Mouse (Mus musculus): Measurements from ENCODE around the gene Melk.

Gene Melk

DNA sequence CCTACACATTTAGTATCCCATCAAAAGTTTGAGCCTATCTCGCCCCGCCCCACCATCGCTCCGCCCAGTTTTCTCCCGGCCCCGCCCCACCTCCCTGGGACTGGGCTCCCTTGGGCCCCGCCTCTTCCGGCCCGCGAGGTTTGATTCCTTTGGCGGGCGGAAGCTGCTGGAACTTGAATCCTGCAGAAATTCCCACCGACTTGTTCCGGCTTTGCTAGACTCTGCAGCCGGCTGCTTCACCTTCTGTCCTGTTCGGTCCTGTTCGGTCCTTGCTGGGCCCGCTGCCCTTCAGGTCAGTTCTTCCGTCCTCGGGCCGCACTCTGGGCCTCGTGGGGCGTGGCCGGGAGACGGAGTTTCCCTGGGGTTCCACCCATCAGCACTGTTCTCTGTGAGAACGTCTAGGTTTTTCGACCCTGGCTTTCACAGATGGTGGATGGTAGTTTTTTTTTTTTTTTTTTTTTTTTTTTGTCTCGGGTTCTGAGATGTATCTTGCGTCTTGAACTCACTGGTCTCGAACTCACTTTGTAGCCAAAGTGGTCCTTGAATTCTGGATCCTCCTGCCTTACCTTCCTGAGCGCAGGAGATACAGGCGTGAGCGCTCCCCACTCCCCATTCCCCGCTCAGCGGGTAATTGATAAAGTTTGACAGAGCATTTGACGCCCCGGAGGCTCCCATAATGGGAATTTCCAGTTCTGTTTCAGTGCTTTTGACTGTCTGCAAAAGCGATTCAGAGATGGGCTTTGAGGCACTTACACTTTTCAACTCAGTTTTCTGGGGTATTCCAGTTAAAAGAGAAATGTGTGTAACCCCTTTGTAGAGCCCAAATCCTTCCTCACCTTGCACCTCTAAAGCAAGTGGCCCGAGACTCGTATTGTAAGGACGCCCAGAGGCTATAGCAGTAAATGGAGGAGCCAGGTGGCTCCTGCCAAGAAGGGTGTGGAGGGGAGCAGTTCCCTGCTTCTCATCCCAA is at the start of gene Melk:
Melk (plus strand) TSS at position 96 of the 970 bp plus-strand sequence.
- no peak for DNase-seq (ENCODE audit: low read depth, low spot score)

DNA sequence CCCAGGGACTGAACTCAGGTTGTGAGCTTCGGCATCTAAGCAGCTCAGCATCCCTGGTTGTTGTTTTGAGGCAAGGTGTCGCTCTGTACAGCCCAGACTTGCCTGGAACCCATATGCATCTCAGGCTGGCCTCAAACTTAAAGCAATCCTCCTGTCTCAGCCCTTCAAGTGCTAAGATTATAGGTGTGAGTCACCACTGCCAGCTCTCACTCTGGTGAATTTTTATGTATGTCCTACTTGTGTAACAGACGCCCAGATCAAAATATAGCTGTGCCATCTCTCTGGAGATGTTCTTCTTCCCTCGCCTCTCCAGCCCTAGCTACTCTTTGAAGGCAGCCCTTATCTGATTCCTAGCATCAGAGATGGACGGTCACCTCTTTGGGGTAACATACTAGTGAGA is 49.2 kb upstream of the Melk start:
- DNase-seq (ENCODE audit: low read depth, low spot score), result peak; percentile 50

DNA sequence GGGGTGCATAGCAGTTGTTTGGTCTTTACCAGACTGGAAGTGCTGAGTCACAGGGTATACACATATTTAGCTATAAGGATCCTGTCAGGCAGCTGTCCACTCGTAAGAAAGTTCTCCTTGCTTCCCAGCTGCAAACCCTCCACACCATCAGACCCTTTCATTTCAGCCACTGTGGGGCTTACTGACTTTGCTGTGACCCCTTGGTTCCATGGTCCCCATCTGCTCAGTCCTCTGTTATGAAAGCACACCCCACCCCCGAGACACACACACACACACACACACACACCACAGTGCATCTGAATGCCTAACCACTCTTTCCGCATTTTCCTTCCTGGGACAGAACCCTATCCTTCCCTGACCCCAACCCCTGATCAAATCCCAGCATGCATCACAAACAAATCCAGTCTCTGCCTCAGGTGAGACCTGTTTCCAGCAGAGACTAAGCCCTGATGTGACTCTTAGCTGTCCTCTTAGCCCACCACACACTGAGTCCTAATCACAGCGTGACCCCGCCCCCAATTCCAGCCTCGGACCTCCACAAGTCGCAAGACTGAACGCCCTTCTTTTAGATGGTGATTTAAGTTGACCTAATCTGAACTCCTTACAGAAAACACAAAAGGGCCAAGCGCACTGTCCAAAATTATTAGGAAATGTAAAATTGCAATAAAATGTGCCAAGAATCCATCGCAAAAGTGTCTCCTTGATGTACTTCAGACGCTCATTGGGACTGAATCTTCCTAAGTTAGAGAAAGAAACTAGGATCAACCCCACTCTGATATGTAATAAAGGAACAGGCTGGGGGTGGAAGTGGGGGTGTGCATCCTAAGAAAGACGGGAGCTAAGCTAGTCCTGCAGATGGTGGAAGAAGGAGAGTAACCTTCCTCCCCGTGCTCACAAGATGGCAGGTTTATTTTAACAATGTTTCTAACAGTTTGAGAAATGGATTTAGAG is 48.4 kb upstream of the Melk start:
- peak; percentile 65 for DNase-seq (ENCODE audit: low read depth, low spot score)

DNA sequence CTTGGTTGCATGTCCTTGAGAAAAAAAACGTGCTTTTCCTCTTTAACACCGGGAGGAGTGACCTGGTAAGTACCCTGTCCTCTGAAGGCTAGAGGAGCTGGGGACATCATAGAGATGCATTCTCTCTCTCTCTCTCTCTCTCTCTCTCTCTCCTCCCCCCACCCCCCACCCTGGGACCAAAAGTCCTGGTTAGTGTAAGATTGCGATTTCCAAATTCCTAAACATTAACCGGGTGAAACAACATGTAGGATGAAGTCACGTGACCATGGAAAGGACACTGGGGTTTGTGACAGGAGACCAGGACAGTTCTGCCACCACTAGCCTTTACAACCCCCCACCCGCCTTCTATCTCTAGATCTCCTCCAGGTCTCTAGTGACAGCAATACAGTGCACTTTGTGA is 47.5 kb upstream of the Melk start:
- DNase-seq (ENCODE audit: low read depth, low spot score), result no peak

DNA sequence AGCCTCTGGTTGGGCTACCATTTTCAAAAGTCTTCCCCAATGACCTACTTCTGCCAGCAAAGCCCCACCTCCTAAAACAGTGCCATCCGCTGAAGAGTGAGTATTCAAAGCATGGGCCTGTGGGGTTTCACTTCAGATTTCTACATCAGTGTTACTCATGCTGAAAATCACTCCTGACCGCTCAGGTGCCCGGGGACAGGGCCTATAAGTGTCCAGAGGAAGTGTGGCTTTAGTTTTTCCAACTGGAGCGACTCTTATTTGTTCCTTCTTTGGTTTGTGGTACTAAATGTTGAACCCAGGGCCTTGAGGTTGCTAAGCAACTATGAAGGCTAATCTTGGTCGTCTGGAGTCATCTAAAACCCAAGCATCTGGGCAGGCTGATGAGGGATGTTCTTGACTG is 46.1 kb upstream of the Melk start:
- no peak for DNase-seq (ENCODE audit: low read depth, low spot score)

DNA sequence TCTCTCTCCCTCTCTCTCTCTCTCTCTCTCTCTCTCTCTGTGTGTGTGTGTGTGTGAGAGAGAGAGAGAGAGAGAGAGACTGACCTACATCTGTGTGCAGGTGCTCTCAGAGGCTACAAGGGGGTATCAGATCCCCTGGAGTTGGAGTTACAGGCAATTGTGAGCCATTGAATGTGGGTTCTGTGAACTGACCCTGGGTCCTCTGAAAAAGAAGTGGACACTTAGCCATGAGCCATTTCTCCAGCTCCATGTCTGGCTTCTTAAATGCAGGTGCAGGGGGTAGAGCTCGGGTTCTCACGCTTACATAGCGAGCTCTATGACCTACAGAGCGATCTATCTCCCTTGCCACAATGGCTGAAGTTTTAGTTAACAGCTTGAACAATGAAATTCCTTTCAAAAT is 41.5 kb upstream of the Melk start:
- no peak for DNase-seq (ENCODE audit: low read depth, low spot score)

DNA sequence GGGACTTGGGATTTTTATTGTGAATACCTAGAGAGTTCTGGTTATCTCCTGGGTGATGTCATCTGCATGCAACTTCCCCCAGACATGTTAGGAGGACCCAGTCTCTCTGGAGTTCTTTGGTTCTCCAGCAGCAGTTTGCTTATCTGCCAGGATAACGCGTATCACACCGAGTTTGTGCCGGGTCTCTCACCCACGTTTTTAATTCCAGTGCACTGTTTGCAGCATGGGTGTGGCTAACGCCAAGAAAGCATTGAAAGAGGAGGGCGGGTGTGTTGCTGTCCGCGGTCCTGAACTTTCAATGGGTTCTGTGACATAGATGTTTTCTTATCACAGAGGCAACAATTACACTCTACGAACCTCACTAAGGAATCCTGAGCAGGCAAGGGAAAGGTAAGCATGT is 40.4 kb upstream of the Melk start:
- DNase-seq (ENCODE audit: low read depth, low spot score), result no peak

DNA sequence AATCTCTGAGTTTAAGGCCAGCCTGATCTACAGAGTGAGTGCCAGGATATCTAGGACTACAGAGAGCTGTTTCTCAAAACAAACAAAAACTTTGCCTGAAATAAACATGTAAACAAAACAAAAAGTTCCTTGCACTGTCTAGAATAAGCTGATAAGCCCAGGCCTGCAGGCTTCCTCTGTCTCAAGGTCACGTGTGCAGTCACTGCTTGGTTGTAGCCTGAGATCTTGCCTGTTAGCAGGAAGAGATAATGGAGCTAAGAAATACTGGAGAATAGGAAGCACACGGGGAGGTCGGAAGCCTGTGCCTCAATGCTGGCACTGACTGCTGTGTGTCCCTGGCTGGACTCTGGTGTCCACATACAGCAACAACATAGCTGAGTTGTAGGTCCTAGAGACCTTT is 35.2 kb upstream of the Melk start:
- no peak for DNase-seq (ENCODE audit: low read depth, low spot score)

DNA sequence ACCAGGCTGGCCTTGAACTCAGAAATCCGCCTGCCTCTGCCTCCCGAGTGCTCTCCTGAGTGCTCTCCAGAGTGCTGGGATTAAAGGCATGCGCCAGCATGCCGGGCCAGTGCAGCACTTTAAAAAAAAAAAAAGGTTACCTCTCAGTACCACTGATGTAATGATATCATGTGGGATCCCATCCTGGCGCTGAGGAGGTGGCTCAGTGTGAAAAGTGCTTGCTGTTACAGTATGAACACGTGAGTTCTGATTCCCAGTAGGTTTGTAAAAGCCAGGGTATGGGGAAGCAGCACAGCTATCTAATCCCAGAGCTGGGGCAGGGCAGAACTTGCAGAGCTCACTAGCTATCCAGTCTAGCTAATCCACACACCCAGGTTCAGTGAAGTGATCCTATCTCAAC is 33.2 kb upstream of the Melk start:
- no peak for DNase-seq (ENCODE audit: low read depth, low spot score)

DNA sequence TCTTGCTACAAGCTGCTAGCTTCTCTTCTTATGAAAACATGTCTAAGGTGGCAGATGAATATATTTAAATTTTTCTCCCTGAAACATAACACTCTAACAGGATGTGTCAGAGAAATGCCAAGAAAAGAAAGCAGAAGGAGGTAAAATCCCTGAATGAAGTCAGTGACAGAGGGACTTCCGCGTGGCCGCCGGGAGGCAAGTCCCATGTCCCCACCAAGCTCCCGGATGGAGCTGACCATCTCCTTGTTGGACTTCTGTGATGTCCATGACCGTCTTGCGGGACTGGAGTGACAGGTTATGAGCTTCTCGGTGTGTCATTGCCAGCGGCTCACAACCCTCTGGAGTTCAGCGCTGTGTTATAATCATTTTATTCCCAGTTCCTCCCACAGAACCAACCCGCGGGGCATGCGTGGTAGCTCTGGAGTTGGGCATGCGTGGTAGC is 31.3 kb upstream of the Melk start:
- peak; percentile 61 for DNase-seq (ENCODE audit: low read depth, low spot score)

DNA sequence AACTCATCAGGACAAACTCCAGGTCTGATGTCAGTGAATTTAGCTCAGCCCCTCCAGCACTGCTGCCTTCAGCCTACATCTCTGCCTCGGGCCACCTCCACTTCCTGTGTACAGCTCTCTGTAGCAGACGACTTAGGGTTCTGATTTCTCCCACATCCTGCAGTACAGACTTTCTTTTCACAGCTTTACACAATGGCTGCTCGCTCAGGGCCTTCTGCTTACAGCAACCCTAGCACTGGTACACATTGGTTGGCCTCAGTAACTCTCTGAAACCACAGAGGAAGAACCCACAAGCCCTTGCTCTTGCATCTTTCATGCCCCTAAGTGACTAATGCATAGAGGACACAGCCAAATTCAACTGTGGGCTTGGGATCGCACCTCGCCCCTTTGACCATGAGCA is 29.5 kb upstream of the Melk start:
- no peak for DNase-seq (ENCODE audit: low read depth, low spot score)

DNA sequence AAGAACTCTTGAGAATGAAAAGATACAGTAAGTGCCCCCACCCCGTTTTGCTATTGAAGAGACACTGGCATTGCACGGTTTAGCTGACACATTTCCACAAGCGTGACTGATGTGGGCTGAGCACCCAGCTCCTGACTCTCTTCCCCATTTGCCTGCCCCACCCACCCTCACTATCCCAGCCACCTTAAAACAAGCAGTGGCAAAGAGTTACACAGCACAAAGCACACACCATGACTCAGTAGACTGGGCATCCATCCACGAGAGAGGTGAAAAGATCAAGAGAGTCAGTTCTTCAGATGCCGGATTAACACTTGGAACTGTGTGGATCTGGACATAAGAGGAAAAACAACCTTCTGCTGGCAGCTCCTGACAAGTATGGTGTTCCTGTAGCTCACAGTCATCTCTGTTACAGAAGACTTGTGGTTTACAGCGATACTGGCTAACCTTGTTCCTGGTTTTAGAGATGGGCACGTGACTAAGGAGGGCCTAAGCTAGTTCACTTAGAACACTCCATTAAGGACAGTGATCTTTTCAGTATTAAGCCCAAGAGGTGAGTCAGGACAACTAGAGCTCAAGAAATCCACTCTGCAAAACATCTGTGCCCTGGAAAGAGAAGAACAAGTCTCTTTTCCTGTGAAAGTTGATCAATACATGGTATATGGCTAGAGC is 18.9 kb upstream of the Melk start:
- DNase-seq (ENCODE audit: low read depth, low spot score), result no peak

DNA sequence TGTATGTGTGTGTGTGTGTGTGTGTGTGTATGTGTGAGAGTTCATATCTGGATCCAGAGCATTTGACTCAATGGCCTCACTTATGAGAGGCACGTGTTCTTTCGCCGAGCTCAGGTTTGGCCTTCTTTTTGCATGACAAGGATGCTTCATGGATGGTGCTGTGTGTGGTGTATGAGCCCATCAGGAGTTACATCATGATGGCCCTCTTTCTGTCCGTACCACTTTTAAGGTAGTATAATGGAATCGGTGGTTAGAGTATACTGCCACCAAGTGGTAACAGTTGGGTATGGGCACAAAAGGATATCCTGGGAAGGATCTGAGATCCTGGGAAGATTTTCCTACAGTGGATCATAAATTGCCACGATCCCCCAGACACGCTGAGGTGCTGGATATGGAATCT is 8.1 kb upstream of the Melk start:
- peak; percentile 39 for DNase-seq (ENCODE audit: low read depth, low spot score)

DNA sequence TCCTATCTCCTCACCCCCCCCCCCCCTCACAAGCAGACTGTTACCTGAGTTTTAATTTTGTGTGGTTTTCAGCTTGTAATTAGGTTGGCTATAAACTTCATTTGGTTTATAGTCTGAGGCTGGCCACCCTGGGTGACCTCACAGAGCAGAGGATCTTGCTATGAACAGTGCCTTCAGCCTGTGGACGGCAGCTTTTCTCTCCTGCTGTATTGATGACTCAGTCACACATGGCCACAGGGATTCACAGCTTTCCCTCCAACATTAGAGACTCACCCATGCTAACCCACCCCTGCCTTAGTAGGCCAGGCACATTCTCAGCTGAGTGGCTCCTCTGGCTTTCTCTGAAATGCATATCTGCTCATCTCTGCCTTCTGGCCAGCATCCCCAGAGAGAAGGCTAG is 4.8 kb upstream of the Melk start:
- no peak for DNase-seq (ENCODE audit: low read depth, low spot score)

DNA sequence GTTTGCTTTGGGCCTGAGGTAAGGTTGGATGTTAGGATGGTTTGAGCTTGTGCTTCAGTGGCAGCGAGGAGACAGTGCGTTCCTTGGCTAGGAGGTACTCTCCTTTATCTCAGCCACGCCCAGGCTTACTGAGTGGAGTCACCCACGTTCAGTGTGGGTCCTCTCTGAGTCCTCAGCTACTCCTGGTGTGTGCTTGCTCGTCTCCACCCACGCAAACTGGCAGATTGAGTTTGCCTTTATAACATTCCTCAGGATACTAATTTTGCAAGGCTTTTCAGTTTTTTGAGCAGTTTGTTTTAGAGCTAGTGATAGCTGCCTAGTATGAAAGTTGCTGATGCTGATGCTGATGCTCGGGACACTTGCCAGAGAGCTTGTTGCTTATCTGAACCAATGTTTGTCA is 5.9 kb downstream of the Melk start:
- peak; percentile 54 for DNase-seq (ENCODE audit: low read depth, low spot score)

DNA sequence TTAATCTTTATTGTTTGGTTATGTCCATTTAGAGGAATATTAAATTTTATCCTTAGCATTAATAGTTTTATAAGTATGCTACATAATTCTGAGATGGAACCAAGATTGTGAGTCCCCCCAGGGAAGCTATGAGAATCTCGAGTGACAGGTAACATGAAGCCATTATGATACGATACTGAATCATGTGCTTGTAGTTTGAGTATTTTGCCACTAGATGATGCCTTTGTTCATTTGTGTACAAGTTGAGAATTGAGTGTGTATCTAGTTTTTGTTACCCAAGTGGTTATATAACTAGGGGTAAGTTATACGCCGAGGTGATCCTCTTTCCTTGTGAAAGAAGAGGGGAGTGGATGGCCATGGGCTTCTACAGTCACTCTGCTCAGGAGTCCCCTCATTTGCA is 9.8 kb downstream of the Melk start:
- no peak for DNase-seq (ENCODE audit: low read depth, low spot score)

DNA sequence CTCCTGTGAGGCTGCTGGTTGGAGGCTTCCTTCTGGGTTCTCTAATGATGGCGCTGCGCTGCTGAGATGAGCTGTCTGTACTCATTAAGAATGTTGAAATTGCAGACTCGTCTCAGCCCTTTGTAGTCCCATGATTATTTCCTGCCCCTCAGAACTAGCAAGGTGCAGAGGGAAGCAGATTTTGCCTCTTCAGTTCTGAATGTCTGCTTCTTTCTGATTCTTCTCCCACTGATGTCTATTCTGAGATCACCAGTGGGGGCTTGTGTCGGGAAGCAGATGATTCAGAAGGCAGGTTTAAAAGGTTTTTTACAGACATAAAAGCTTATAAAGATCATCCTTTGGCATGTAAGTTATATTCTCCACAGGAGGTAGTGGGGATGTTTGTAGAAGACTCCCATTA is 10.2 kb downstream of the Melk start:
- no peak for DNase-seq (ENCODE audit: low read depth, low spot score)

DNA sequence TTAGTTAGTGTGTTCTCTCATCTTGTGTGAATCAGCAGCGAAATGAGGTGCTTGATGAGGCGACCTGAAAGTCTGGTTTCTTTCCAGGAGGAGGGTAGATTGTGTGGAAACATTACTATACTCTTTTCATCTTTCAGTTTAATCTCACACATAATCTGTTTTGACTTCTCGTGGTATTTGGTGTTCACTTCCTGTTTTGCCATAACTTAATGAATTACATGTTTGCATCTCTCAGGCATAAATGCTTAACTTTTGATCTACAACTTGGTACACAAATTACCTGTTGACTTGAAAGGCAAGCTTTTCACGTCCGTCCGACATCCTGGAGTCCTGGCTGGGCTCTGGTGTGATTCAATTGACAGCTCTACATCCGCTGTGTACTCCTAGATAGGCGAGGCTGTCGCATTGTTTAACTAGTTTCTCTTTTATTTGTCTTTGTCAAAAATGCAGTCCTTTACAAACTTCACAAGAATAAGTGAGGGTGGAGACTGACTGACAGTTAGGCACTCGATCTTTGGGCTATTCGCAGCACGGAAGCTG is 15.7 kb downstream of the Melk start:
- no peak for DNase-seq (ENCODE audit: low read depth, low spot score)

DNA sequence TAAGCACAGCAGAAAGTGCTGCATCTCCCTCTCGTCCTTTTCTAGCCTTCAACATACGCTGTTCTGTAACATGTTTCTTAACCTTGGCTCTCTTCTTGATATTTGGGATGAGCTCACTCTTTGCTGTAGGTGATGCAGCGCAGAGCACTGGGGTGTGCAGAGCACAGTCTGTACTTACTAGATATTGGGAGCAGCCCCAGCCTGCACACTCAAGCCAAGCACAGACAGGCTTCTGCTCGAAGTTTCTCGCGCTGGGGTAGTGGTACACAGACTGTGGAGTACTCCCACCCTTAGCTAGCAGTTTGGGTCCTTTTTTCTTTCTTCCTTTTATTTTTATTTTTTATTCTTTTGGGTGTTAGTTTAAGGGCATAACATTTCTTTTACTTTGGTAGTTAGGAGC is 19.8 kb downstream of the Melk start:
- DNase-seq (ENCODE audit: low read depth, low spot score), result no peak

DNA sequence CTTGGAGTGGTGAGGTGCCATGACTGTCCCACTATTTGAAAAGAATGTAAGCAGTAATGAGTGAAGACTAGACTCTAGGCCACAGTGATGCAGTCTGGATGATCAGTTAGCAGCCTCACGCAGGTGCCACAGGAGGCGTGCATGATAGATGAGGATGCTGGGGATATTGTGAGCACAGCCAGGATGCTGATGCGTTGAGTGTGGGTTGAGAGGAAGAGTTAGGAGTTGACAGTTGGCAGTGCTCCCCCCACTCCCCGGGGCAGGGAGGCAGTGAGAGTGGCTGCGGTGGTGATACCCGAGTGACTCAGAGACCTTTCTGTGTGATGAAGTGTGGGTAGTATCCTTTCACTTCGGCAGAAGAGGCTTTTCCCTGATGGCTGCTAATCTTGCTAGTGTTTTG is 21.4 kb downstream of the Melk start:
- no peak for DNase-seq (ENCODE audit: low read depth, low spot score)

DNA sequence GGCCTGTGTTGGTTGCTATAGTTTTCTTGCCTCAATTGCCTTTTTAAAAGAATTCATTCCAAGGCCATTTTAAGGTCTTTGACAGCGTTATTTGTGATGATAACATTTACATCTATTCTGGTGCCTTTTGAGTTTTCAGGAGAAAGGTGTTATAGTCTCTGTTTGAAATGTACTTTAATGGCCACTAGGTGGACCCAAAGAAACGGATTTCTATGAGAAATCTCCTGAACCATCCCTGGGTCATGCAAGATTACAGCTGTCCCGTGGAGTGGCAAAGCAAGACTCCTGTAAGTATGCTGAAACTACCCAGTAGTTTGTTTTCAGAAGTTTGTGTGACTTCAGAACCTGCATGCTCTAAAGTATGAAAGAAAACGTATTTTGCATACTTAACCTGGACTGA is 24.8 kb downstream of the Melk start:
- DNase-seq (ENCODE audit: low read depth, low spot score), result no peak

DNA sequence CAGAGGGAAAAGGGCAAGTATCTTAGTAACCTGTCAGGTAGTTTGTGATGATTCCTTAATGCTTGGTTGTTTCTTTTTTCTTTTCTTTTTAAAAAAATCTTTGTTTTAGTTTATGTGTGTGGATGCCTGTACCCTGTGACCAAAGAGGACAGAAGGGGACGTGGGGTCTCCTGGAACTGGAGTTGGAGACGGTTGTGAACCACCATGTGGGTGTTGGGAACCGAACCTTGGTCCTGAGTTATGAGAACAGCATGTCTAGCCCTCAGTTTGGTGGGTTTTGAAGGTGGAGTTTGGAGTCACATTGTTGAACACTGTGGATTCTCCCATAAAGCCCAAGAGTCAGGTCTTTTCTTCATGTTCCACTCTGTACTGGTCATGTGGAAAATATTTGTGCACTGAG is 26.0 kb downstream of the Melk start:
- DNase-seq (ENCODE audit: low read depth, low spot score), result no peak
